Mouse (Mus musculus) erythroid progenitor cell, adult 5-6 weeks (primary cell): Measurements from ENCODE around the gene Akap8l. TPM values are rescaled to one million over a fixed set of nuclear protein-coding genes. Genes with fewer than 3 reads are reported as not detected.

Source experiments
- ATAC-seq: replicated peaks from 2 replicates; pipeline ENCODE4 v1.8.0; 2016; ENCODE audit warnings: moderate number of reproducible peaks, mild to moderate bottlenecking, moderate TSS enrichment, inconsistent platforms; ENCODE audit not compliant: poor library complexity, low FRiP score, severe bottlenecking
- total RNA-seq, 2 experiments: library from RNA; stranded (forward) in 1 of 2; stranded (reverse) in 1 of 2; fragments of 150-400 nt in 1 of 2; fragments of 186-747, 209-891 nt in 1 of 2; gene quantifications; 2 replicates each; pipeline versions ENCODE4 v1.2.3 to v1.2.4; 2015 to 2017; ENCODE audit warnings: low replicate concordance in 2 of 2

Gene Akap8l
- total RNA-seq, 2 experiments from 2014 or later: 108 to 167 TPM

GRCm38 (mm10) chr17:32321836-32322235 lies 28.6 kb downstream of the Akap8l start:
- ATAC-seq: peak; percentile 1; the same call in 1 of the 2 replicates

GRCm38 (mm10) chr17:32321390-32321734 lies 29.0 kb downstream of the Akap8l start:
- ATAC-seq: peak; percentile 63

GRCm38 (mm10) chr17:32320597-32321389 lies 29.6 kb downstream of the Akap8l start, which contains the start of gene Akap8:
Akap8 (minus strand) TSS chr17:32321238.
- ATAC-seq: peak; percentile 93

GRCm38 (mm10) chr17:32319950-32320349 lies 30.5 kb downstream of the Akap8l start:
- 0 out of 2 replicates have a peak, but pooled peaks have one; percentile 3 for ATAC-seq

- no peak for ATAC-seq
Observed at GRCm38 (mm10) chr17:32317708-32318107, 32.7 kb downstream of the Akap8l start.

- ATAC-seq: no peak
Observed at GRCm38 (mm10) chr17:32317032-32317431, 33.4 kb downstream of the Akap8l start.

- ATAC-seq: no peak
Observed at GRCm38 (mm10) chr17:32315560-32315959, 34.8 kb downstream of the Akap8l start.

GRCm38 (mm10) chr17:32313892-32314291 lies 36.5 kb downstream of the Akap8l start:
- ATAC-seq: peak; percentile 51

GRCm38 (mm10) chr17:32312801-32313200 lies 37.6 kb downstream of the Akap8l start:
- ATAC-seq: no peak

GRCm38 (mm10) chr17:32307963-32308362 lies 42.4 kb downstream of the Akap8l start:
- ATAC-seq: no peak

GRCm38 (mm10) chr17:32298125-32298524 lies 52.3 kb downstream of the Akap8l start:
- no peak for ATAC-seq

- ATAC-seq: no peak
Observed at GRCm38 (mm10) chr17:32295901-32296300, 54.5 kb downstream of the Akap8l start.

GRCm38 (mm10) chr17:32295160-32295559 lies 55.2 kb downstream of the Akap8l start:
- no peak for ATAC-seq

GRCm38 (mm10) chr17:32285138-32285670 lies 65.2 kb downstream of the Akap8l start:
- no peak for ATAC-seq

- peak; percentile 88 for ATAC-seq
Observed at GRCm38 (mm10) chr17:32284262-32285137, 65.9 kb downstream of the Akap8l start, which contains the start of gene Brd4. Brd4 (minus strand) TSS chr17:32284722.

GRCm38 (mm10) chr17:32283771-32284221 lies 66.6 kb downstream of the Akap8l start:
- peak; percentile 82 for ATAC-seq

- ATAC-seq: peak; percentile 22; the same call in 1 of the 2 replicates
Observed at GRCm38 (mm10) chr17:32283341-32283740, 67.1 kb downstream of the Akap8l start.

- ATAC-seq: no peak
Observed at GRCm38 (mm10) chr17:32281611-32282310, 68.6 kb downstream of the Akap8l start.

- no peak for ATAC-seq
Observed at GRCm38 (mm10) chr17:32281126-32281525, 69.3 kb downstream of the Akap8l start.

- ATAC-seq: no peak
Observed at GRCm38 (mm10) chr17:32280575-32280974, 69.8 kb downstream of the Akap8l start.
